Mouse (Mus musculus): Measurements from ENCODE around the gene Eri3.

The Eri3 gene

DNA sequence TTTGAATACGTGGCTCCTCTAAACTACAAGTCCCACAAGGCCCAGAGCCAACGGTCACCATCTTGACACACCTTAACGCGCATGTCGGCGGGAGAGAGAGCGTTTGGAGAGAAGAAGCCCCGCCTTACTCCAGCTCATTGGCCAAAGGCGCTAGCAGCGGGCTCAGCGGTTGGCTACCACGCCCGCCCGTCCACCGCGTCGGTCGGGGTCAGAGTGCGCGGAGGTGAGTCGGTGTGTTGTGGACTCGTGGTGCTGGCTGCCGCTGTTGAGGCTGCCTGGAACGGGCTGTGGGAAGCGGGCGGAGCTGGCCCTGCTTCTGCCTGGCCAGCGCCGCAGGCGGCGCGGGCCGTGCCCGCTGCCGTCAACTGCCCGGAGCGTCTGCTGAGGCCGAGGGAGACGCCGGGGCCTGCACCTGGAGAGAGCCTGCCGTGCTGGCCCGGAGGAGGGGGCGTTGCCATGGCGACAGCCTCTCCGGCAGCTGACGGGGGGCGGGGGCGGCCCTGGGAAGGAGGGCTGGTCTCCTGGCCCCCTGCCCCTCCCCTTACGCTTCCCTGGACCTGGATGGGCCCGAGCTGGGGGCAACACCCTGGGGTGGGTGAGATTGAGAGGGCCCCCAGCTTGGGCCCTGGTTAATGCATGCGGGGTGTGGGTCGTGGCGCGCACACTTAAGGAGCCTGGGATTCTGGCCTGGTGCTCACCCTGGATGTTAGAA lies at the start of gene Eri3:
Gene Eri3 (plus strand): TSS at position 226 of the 712 bp plus-strand sequence.
- DNase-seq (ENCODE audit: low spot score), result peak; percentile 99

DNA sequence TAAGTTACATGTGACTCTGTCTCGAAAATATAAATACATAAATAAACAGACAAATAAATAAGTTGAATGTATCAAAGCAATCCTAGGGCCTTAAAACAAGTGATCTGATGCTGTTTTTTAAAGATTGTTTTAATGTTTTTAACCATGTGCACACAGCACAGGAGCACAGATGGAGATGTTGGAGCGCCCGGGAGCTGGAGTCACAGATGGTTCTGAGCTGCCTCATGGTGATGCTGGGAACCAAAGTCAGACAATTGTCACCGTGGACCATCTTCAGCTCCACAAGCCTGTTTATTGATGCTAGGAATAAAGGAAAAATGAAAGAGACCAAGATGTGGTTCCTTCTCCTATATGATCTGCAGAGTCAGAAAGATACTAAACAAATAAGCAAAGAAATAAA lies 31.9 kb upstream of the Eri3 start:
- no peak for DNase-seq (ENCODE audit: low spot score)

DNA sequence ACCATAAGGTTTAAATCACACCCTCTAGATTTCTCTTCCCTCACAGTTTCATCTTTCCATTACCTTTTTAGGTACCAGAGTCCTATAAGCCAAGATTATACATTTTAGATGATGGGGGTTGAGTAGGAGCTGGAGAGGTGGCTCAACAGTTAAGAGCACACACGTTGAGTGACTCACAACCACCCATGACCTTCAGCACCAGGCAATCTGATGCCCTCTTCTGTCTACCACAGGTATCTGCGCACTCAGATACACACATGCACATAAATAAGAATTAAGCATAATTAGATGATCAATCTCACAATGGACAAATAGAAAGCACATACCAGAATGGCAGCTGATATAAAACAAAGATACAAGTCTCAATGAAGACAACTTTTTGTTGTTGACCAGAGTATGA lies 28.8 kb upstream of the Eri3 start:
- DNase-seq (ENCODE audit: low spot score), result no peak

DNA sequence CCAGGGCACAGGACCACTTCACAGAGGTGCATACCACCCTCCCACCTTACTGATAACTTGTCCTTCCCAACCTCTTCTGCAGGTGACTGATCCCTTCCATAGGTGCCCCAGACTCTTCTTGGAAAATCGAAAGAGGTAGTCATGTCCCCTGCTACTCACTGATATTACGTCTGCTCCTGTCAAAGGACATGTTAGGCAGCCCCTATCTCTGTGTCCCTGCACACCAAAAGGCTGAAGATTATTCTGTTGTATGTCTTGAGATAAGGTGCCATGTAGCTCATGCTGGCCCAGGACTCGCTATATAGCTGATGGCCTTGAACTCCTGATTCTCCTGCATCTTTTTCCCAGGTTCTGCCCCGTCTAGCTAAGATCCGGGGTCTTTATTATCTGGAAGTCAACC lies 24.2 kb upstream of the Eri3 start:
- no peak for DNase-seq (ENCODE audit: low spot score)

DNA sequence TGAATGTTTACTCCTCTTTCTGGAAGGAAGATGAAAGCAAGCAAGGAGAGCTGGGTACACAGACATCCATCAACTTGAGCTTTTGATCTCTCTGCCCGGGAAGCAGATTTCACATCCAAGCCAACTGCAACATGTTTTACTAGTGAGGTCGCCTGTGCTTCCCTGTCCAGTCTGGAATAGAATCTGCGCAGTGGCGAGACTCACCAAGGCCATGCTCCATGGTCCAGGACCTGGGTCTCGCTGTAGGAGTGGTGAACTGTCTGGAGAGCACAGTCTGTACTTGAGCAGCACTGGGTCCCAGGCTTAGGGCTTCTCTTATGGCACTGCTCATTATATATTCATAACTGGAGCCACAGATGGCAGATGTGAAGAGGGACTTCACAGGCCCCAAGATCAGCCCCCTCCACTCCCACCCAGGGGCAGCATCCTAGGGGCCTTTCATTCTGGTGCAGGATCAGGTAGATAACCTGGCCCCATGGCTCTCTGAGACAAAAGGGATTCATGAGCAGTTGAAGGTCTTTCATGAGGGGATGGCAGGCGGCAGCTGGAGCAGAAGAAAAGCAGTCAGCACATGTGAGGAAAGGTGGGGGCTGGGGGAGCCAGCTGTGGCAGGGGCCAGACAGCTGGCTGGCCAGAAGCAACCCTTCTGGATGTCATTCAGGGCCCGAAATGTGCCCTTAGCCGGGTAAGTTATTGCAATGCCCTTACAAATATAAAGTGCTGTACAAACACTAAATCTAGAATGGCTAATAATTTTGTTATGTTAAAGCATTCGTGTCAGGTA lies 22.9 kb upstream of the Eri3 start:
- no peak for DNase-seq (ENCODE audit: low spot score)

DNA sequence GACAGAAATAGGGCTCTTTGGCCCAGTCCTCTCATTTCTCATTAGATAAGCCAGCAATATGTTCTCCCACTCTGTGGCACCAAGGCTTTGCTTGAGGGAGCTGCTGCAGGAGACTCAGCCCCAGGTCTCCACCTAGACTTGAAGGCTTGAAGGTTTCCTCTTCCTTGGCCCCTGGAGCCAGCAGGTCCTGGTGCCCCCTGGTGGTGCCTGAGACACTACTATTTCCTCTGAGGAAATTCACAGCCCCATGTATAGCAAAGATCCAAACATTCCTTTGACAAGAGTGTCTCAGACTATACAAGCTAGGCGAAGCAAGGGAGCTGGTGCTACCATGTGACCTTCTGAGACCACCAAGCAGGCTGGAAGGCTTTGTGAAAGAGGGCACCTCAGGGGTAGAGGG lies 22.2 kb upstream of the Eri3 start:
- DNase-seq (ENCODE audit: low spot score), result peak; percentile 10

DNA sequence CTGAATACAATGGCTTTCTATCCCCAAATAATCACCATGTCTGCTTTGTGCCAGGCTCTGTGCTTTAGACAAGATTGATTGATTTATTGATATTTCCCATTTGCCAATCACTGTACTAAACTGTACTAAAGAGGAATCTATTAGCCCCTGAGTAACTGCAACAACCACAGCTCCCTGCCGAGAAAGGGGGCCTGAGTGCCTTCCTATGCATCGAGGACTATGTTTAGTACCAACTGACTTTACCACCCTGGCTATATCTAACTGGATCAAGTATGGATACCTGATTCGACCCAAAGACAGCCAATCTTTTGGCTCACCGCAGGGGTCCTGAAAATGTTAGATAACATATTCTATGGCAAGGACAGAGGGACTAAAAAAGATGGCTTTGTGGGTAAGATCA lies 20.3 kb upstream of the Eri3 start:
- no peak for DNase-seq (ENCODE audit: low spot score)

DNA sequence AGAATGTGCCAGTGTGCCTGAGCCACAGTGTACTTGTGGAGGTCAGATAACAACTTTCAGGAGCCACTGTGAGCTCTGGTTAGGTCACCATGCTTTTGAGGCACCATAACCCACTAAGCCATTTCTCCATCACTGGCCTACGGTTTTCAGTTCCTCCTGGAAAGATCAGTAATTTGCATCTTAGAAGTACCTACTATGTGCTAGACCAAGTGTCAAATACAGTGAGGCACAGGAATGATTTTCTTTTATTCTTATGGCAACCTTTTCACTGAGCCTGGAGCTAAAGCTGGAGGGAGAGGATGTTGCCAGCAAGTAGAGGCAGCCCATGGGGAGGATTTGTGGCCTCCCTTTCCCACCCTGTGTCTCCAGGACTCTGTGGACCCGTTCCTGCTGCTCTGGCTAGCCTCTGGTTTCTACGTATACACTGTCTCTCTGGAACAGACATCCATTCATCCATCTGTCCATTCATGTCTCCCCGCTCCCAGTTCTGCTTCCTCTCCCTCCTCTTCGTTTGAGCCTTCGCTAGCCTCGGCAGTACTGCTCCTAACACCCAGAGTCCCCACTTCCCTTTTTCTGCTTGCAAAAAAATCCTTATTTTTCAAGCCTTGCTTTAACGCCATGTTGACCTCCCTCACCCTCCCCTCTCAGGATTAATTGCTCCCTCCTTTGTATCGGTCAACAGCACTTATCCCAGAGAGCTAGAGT lies 14.5 kb upstream of the Eri3 start:
- no peak for DNase-seq (ENCODE audit: low spot score)

DNA sequence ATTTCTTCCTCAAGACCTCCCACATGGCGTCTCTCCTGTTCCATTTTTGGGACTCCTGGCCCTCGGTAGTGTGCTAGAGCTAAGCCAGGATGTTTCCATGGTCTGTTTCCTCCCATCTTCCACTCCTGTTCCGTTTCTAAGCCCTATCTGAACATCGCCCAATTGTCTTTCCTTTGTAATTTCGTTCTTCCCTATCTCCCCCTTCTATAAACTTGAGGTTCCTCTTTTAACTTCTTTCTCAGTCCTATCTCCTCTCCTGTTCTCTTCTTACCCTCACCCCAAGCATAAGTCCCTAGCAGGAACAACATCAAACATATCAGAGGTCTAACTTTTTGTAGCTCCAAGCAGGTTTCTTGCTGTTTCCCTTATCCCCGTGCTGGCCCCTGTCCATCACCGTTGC lies 13.2 kb upstream of the Eri3 start:
- DNase-seq (ENCODE audit: low spot score), result no peak

DNA sequence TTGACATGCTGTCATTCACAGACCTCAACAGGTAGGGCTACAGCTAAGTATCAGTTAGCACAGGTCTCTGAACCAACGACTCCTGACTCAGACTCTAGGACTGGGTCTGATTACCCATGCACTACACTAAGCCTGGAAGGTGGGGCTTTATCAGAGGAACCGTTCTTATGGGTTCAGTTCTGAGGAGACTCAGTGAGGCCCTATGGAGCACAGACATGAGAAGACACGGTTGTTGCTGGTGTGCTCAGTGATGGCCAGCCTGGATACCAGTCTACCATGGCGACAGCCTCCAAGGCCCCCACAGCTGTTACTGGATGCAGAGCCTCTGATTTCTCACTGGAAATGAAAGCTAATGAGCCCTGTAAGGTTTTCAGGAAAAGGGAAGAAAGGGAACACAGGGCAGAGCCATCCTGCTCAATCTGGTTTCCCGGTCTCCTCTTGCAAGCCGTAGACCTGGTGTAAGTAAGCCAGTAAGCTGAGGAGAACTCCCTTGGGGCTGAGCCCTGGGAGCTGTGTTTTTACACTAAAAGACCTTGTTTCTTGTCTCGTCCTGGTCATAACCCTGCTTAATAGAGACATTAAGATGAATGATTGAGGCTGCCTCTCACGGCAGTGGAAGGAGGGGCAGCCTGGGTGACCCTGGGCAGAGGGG lies 10.7 kb upstream of the Eri3 start:
- DNase-seq (ENCODE audit: low spot score), result no peak

DNA sequence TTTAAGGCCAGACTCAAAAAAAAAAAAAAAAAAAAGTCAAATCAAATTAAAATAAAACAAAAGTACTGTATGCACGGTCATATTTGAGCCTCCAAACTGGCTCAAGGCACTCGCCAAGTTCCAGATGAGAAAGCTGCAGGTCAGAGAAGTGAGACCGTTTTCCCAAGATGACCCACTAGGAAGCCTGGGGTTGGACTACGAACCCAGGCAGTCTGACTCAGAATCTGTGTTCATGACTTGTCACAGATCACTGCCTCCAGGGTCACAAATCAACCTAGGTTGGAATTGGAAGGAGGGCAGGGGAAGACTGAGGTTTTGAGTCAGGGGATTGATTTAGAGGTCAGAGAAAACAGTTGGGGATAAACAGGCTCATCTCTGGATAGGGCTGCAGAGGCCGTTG lies 9.6 kb upstream of the Eri3 start:
- DNase-seq (ENCODE audit: low spot score), result no peak

DNA sequence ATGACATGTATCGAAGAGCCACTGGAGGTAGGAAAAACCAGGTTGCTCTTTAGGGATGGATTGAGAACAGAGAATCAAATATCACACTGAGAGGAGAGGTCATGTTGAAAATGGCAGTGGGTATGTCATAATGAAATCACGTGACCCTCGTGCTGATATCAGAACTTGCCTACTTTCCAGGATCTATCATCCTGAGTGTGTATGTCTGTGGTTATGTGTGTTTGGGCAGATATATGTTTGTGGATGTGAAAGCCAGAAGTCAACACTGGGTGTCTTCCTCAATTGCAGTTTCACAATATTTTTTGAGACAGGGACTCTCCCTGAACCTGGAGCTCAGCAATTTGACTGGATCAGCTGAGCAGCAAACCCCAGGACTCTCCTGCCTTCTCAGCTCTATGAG lies 4.7 kb upstream of the Eri3 start:
- no peak for DNase-seq (ENCODE audit: low spot score)

DNA sequence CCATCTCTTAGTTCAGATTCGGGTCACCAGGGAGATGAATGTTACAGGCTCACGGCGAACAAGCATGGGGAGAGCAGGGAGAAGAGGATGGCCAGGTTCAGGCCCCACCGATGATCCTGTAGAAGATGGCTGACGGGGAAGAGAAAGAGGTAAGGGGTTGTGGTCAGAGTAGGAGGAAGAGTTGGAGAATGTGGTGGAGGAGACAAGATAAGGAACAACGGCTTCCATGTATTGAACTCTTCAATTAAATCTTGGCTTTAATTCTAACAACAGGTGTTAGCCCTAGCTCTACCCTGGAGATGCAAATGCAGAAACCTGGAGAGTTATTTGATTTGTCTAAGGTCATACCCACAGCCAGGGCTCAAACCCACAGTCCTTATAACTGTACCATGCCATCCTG lies 3.5 kb upstream of the Eri3 start:
- no peak for DNase-seq (ENCODE audit: low spot score)

DNA sequence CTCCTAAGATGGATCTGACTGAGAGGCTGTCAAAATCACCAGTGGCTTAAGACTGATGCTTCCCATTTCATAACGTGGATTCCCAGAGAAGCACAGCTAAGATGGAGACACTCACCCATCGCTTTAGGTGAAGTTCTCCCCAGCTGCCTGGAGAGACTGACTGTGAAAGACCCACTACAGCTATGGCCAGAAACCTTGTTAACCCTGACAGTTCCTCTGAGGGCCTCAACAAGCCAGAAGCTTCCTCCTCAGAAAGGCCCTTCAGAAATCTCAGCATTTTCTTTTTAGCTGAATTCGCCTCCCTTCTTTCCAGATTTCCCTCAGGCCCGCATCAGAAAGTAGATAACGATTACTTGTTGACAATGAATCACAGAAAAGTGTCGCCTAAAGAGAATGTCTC lies 589 bp upstream of the Eri3 start:
- DNase-seq (ENCODE audit: low spot score), result no peak

DNA sequence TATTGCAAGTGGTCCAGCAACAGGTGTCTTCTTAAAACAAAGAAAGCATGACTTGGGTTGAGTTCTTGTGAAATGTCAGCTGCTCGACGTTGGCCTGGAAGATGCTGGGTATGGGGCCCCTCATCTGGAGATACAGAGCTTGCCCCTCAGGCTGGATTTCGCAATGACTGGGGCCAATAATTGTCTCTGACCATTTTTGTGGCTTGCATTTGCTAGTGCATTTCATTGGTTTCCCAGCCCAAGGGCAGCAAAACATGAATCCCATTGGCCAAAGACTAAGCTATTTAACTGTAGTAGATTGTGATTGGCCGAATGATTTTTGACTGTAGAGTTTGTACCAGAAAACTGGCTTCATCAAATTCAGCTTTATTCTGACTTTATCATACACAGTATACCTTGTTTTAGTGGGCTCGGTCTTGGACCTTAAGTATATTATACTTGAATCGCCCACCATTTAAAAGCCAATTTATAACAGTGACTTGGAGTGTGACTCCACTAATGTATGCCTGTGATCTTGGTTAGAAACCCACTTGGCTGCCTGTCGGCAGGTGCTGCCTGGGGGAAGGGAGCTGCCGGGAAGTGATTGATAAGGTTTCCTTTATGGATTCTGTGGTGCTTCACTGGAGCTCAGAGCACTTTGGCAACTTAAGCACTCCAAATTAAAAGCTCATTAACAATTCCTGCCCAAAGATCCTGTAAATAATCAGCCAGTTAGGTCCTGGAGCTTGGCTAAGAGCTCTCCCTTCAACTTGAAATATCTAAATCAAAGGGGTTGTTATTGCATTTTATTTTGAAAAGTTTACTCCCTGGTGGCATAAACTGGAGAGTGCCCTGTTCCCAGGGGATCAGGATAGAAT lies 1.2 kb downstream of the Eri3 start:
- DNase-seq (ENCODE audit: low spot score), result no peak

DNA sequence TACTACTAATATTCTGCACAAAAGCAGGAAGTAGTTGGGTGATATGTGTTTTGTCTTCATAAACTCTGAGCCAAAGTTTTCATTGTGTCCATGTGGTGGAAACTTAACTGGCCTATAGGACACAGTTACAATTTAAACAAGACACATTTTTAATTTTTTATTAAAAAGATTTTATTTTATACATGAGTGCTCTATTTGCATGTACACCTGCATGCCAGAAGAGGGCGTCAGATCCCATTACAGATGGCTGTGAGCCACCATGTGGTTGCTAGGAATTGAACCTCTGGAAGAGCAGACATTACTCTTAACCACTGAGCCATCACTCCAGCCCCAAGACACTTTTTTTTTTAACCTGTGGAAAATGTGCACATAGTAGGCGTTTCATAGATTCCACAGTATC lies 5.3 kb downstream of the Eri3 start:
- no peak for DNase-seq (ENCODE audit: low spot score)

DNA sequence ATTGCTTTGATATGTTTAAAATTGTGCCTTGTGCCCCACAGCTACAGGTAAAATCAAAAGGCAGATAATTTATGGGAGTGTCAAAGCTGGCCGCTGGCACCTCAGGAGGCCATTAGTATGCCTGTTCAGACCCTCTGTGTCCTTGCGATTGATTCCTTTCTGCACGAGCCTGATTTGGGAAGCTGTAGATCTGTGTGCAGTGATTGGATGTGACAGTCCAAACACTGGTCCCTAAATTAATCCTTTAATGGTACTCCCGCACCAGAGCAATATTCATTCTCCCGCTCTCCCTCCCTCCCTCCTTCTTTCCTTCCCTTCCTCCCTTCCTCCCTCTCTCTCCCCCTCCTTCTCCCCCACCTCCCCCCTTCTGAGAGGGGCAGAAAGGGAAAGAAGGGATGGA lies 6.2 kb downstream of the Eri3 start:
- no peak for DNase-seq (ENCODE audit: low spot score)

DNA sequence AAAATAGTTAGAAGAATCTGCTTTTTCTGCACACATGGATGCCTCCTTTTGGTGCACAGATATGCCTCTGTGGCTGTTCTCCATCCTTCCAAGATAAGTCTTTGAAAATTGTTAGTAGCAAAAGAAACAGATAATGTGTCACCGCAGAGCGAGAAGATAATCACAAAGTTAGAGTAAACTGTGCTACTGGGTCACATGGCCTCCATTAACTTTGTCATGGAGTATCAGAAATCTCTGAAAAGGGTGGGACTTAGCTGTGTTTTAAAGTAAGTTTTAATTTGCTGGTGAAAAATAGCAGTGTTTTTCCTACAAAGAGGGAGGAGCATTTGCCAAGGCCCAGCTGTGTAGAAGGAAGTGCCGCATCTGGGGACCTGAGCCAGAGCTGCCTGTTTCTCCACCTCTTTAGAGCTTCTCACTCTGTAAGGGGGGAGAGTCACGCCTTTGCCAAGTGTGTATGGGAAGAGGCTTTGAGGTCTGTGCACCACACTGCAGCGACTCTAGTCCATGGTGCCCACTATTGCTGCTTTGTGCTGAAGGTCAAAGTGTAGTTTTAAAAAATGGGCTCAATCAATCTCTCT lies 7.0 kb downstream of the Eri3 start:
- DNase-seq (ENCODE audit: low spot score), result no peak

DNA sequence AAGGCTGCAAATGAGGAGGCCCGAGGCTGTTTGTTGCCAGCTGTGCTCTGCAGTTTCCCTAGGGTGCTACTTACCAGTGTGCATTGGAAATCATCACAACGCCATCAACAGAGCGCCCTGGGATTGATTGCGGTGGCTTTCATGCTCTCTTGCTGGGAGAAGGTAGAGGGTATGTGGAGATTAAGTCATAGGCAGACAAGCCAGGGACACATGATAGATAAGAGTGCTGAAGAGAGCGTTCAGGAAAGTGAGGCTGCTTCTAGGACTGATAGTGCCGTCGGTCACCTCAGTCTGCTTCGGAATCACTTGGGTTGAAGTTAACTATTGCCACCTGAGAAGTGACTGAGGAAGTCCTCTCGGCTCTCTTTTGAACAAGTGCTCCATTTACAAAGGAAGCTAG lies 13.8 kb downstream of the Eri3 start:
- no peak for DNase-seq (ENCODE audit: low spot score)

DNA sequence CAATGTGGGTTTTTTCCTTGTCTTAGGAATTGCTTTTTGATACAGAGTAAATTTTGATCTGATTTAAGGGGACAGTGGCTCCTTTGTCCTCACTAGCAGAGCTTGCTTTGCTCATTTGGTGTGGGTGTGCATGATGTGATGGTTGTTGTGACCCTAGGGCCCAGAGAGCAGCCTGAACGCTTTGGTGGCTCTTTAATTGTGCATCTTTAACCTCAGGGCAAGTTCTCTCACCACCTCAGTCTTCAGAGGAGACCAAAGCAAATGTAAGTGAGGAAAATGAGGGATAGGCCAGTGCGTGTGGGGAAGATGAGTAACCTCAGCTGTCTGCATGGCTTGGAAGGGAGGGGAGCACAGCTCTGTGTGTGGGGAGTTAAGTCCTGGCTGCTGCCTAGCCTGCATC lies 18.7 kb downstream of the Eri3 start:
- no peak for DNase-seq (ENCODE audit: low spot score)

DNA sequence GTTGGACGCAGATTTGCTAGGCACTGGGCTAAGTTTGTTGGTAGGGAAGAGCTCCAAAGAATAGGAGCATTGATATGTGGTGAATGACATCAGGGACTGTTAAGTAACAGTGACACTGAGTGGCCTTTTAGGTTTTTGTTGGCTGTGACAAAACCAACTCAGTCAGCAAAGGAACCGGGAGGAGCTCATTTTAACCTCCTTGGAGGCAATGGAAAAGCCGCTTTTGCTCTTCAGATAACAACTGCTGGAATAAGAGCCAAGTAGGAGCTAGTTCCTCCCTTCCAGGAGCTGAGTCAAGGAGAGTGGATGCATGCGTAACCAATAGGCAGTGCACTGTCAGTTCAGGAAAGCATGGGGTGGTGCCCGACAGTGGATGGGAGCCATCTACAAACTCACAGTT lies 20.8 kb downstream of the Eri3 start:
- no peak for DNase-seq (ENCODE audit: low spot score)

Measured in yolk sac, embryonic 10.5 days (tissue).